Mouse (Mus musculus): ENCODE measurements at regions not wholly inside any gene's neighbourhood (a gene's known extent, or its start where the extent isn't known, plus 50 kb on each side); places are given as distances from the start of the nearest gene placed in this dataset.

- Histone ChIP-seq H3K36me3 (no peaks in the 10 kb centered on the region), H3K4me1 (0 out of 2 replicates have a peak, but pooled peaks cover 3% of the 10 kb centered on the region), H3K27ac (no peak overlapping the region), H3K9me3 (no peaks in the 10 kb centered on the region), H3K27me3 (no peaks in the 10 kb centered on the region), H3K4me3 (no peak overlapping the region), H3K4me2 (no peak overlapping the region), H3K9ac (no peak overlapping the region)
- WGBS = 86% methylated on average over 3 of the region's 3 CpGs
- ATAC-seq (ENCODE audit: borderline replicate concordance, extremely low read depth, low FRiP score, low TSS enrichment) = no peak
Measured at GRCm38 (mm10) chr2:45541394-45541793, 424.2 kb upstream of the Zeb2 start.

- 66% methylated on average over 12 of the region's 12 CpGs for WGBS
- H3K9ac ChIP-seq = no peak overlapping the region
- peak overlapping the region; percentile 18; the same call in 1 of the 2 replicates for H3K4me2 ChIP-seq
- no peaks in the 10 kb centered on the region for H3K36me3 ChIP-seq
- no peak overlapping the region for H3K27ac ChIP-seq
- H3K4me1 ChIP-seq = peaks cover 3% of the 10 kb centered on the region; the same call in 1 of the 2 replicates
- no peaks in the 10 kb centered on the region for H3K9me3 ChIP-seq
- H3K4me3 ChIP-seq = no peak overlapping the region
- no peak for ATAC-seq (ENCODE audit: borderline replicate concordance, extremely low read depth, low FRiP score, low TSS enrichment)
- H3K27me3 ChIP-seq = no peaks in the 10 kb centered on the region
Measured at GRCm38 (mm10) chr2:45538950-45539349, 421.8 kb upstream of the Zeb2 start.

GRCm38 (mm10) chr2:45537722-45538121 is 420.5 kb upstream of the Zeb2 start:
- no peak for ATAC-seq (ENCODE audit: borderline replicate concordance, extremely low read depth, low FRiP score, low TSS enrichment)
- WGBS = 54% methylated on average over 7 of the region's 7 CpGs
- Histone ChIP-seq H3K4me3 (no peak overlapping the region), H3K27me3 (no peaks in the 10 kb centered on the region), H3K9me3 (no peaks in the 10 kb centered on the region), H3K27ac (peak overlapping the region; percentile 9; the same call in 1 of the 2 replicates), H3K4me2 (no peak overlapping the region), H3K36me3 (no peaks in the 10 kb centered on the region), H3K9ac (no peak overlapping the region), H3K4me1 (peaks cover 3% of the 10 kb centered on the region; the same call in 1 of the 2 replicates)

DNA sequence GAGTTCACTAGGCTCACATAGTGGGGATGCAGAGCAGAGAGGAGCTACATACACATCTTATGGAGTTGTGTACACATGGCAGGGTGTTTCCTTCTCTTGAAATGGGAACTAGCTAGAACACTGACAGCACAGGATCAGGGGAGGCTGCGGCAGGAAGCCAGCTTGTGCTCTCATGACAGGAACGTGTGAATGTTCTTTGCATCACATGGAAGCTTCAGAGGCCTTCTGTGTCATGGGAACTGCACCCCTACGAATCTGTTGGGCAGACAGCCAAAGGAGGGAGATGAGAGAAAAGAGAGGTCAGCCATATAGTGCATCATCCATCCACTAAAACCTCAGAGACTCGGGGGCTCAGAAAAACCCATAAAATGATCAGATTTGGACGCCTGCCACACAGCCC is 417.6 kb upstream of the Zeb2 start:
- 36% methylated on average over 5 of the region's 5 CpGs for WGBS
- H3K27me3 ChIP-seq = no peaks in the 10 kb centered on the region
- no peaks in the 10 kb centered on the region for H3K9me3 ChIP-seq
- peak overlapping the region; percentile 24; the same call in 1 of the 2 replicates for H3K27ac ChIP-seq
- ATAC-seq (ENCODE audit: borderline replicate concordance, extremely low read depth, low FRiP score, low TSS enrichment) = peak; percentile 59; the same call in 1 of the 2 replicates
- H3K9ac ChIP-seq = no peak overlapping the region
- peaks cover 3% of the 10 kb centered on the region; the same call in 1 of the 2 replicates for H3K4me1 ChIP-seq
- no peak overlapping the region for H3K4me3 ChIP-seq
- H3K4me2 ChIP-seq = no peak overlapping the region
- no peaks in the 10 kb centered on the region for H3K36me3 ChIP-seq

GRCm38 (mm10) chr2:45522310-45522709 is 405.1 kb upstream of the Zeb2 start:
- Histone ChIP-seq H3K9ac (no peak overlapping the region), H3K9me3 (no peaks in the 10 kb centered on the region), H3K4me2 (no peak overlapping the region), H3K27ac (no peak overlapping the region), H3K36me3 (no peaks in the 10 kb centered on the region), H3K4me3 (no peak overlapping the region), H3K4me1 (peaks cover 4% of the 10 kb centered on the region; the same call in 1 of the 2 replicates), H3K27me3 (no peaks in the 10 kb centered on the region)
- no peak for ATAC-seq (ENCODE audit: borderline replicate concordance, extremely low read depth, low FRiP score, low TSS enrichment)
- WGBS = 64% methylated on average over 5 of the region's 5 CpGs

DNA sequence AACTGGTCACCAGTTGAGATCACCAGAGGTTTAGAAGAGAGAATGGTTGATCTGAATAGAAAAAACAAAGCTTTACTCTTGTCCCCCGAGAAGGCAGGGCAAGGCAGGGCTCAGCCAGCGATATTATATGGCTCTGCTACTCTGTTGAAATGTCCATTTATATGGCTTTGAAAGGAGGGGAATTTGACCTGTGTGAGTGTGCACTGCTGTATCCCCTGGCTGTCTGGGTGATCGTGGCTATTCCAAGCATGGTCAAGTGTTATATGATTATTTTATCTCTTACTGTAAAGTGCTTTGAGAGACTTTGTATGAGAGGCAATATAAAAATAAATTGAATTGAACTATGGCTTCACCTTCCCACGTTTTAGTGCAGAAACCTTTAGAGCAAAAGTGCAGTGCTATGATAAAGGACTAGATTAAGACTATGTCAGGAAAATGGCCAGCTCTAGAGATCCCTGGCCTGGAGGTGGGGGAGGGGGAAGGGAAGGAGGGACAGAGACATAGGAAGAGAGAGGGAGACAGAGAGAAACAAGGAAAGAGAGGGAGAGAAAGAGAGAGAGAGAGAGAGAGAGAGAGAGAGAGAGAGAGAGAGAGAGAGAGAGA is 402.5 kb upstream of the Zeb2 start:
- Histone ChIP-seq H3K9ac (no peak overlapping the region), H3K36me3 (no peaks in the 10 kb centered on the region), H3K4me1 (peaks cover 4% of the 10 kb centered on the region; the same call in 1 of the 2 replicates), H3K9me3 (no peaks in the 10 kb centered on the region), H3K4me2 (no peak overlapping the region), H3K4me3 (no peak overlapping the region), H3K27ac (no peak overlapping the region), H3K27me3 (no peaks in the 10 kb centered on the region)
- ATAC-seq (ENCODE audit: borderline replicate concordance, extremely low read depth, low FRiP score, low TSS enrichment) = no peak
- WGBS = 37% methylated on average over 4 of the region's 4 CpGs

GRCm38 (mm10) chr2:45514290-45515180 is 397.3 kb upstream of the Zeb2 start:
- 11% methylated on average over 4 of the region's 4 CpGs for WGBS
- Histone ChIP-seq H3K4me3 (no peak overlapping the region), H3K27me3 (no peaks in the 10 kb centered on the region), H3K4me2 (peak overlapping the region; percentile 3; the same call in 1 of the 2 replicates), H3K9me3 (no peaks in the 10 kb centered on the region), H3K9ac (no peak overlapping the region), H3K27ac (peak overlapping the region; percentile 86), H3K36me3 (no peaks in the 10 kb centered on the region), H3K4me1 (peaks cover 4% of the 10 kb centered on the region; the same call in 1 of the 2 replicates)
- peak; percentile 85; the same call in 1 of the 2 replicates for ATAC-seq (ENCODE audit: borderline replicate concordance, extremely low read depth, low FRiP score, low TSS enrichment)

- no peak for ATAC-seq (ENCODE audit: borderline replicate concordance, extremely low read depth, low FRiP score, low TSS enrichment)
- no peak overlapping the region for H3K27ac ChIP-seq
- no peak overlapping the region for H3K9ac ChIP-seq
- H3K4me1 ChIP-seq = no peaks in the 10 kb centered on the region
- no peak overlapping the region for H3K4me2 ChIP-seq
- no peaks in the 10 kb centered on the region for H3K27me3 ChIP-seq
- no peaks in the 10 kb centered on the region for H3K9me3 ChIP-seq
- H3K4me3 ChIP-seq = no peak overlapping the region
- H3K36me3 ChIP-seq = no peaks in the 10 kb centered on the region
Measured at GRCm38 (mm10) chr2:45512852-45513251, 395.7 kb upstream of the Zeb2 start.

- Histone ChIP-seq H3K27me3 (no peaks in the 10 kb centered on the region), H3K27ac (no peak overlapping the region), H3K9me3 (no peaks in the 10 kb centered on the region), H3K4me1 (no peaks in the 10 kb centered on the region), H3K36me3 (no peaks in the 10 kb centered on the region), H3K4me3 (no peak overlapping the region), H3K9ac (no peak overlapping the region), H3K4me2 (no peak overlapping the region)
- no peak for ATAC-seq (ENCODE audit: borderline replicate concordance, extremely low read depth, low FRiP score, low TSS enrichment)
- 85% methylated on average over 3 of the region's 3 CpGs for WGBS
Measured at GRCm38 (mm10) chr2:45511791-45512190, 394.6 kb upstream of the Zeb2 start.

- H3K9me3 ChIP-seq = no peaks in the 10 kb centered on the region
- no peak overlapping the region for H3K4me2 ChIP-seq
- no peak for ATAC-seq (ENCODE audit: borderline replicate concordance, extremely low read depth, low FRiP score, low TSS enrichment)
- no peak overlapping the region for H3K4me3 ChIP-seq
- 87% methylated on average over 4 of the region's 4 CpGs for WGBS
- H3K27me3 ChIP-seq = no peaks in the 10 kb centered on the region
- no peaks in the 10 kb centered on the region for H3K36me3 ChIP-seq
- H3K4me1 ChIP-seq = no peaks in the 10 kb centered on the region
- no peak overlapping the region for H3K9ac ChIP-seq
- H3K27ac ChIP-seq = no peak overlapping the region
Measured at GRCm38 (mm10) chr2:45504468-45504867, 387.3 kb upstream of the Zeb2 start.

DNA sequence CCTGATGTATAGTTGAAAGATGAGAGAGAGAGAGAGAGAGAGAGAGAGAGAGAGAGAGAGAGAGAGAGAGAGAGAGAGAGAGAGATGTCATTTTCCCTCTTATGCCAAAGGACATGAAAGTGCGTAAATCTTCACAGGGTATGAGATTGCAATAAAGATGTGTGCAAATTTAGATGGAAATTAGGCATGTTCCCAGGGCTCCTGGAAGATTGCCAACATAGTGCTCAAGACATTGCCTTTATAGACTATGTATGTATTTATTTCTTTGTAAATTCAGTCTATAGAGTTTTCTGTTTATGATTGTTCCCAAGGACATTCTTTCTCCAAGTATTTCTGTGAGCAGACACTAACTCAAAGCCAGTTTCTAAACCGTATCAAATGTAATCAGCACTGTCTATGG is 376.5 kb upstream of the Zeb2 start:
- no peak overlapping the region for H3K9ac ChIP-seq
- no peak overlapping the region for H3K4me2 ChIP-seq
- H3K9me3 ChIP-seq = no peaks in the 10 kb centered on the region
- no peaks in the 10 kb centered on the region for H3K4me1 ChIP-seq
- H3K27me3 ChIP-seq = no peaks in the 10 kb centered on the region
- H3K36me3 ChIP-seq = no peaks in the 10 kb centered on the region
- H3K27ac ChIP-seq = no peak overlapping the region
- WGBS = 82% methylated on average over 2 of the region's 2 CpGs
- H3K4me3 ChIP-seq = no peak overlapping the region
- ATAC-seq (ENCODE audit: borderline replicate concordance, extremely low read depth, low FRiP score, low TSS enrichment) = no peak

DNA sequence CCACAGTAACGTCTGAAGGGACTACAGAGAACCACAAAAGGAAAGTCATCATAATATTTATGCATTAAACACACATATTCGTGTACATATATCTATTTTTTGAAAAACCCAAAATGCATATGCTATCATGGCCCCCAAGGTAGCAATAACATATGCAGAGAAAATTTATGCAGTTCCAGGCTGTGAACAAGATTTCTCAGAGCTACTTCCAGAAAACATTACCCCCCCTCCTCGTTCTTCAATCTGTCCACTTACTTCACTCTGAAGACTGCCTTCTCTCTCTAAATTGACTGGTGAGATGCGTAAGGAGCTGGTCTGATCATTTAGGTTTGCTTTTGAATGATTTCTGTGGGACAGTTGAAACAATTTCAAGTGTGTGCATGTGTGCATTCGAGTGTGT is 369.3 kb upstream of the Zeb2 start:
- Histone ChIP-seq H3K9ac (no peak overlapping the region), H3K4me1 (no peaks in the 10 kb centered on the region), H3K9me3 (no peaks in the 10 kb centered on the region), H3K4me2 (no peak overlapping the region), H3K36me3 (no peaks in the 10 kb centered on the region), H3K4me3 (no peak overlapping the region), H3K27me3 (no peaks in the 10 kb centered on the region), H3K27ac (no peak overlapping the region)
- ATAC-seq (ENCODE audit: borderline replicate concordance, extremely low read depth, low FRiP score, low TSS enrichment) = no peak
- 69% methylated on average over 5 of the region's 5 CpGs for WGBS
